Mouse (Mus musculus): Measurements from ENCODE around the gene E2f2. TPM values are rescaled to one million over a fixed set of nuclear protein-coding genes. Genes with fewer than 3 reads are reported as not detected.

E2f2 gene
- total RNA-seq, 2 experiments from 2014 or later = 10.2 to 17.0 TPM

DNA sequence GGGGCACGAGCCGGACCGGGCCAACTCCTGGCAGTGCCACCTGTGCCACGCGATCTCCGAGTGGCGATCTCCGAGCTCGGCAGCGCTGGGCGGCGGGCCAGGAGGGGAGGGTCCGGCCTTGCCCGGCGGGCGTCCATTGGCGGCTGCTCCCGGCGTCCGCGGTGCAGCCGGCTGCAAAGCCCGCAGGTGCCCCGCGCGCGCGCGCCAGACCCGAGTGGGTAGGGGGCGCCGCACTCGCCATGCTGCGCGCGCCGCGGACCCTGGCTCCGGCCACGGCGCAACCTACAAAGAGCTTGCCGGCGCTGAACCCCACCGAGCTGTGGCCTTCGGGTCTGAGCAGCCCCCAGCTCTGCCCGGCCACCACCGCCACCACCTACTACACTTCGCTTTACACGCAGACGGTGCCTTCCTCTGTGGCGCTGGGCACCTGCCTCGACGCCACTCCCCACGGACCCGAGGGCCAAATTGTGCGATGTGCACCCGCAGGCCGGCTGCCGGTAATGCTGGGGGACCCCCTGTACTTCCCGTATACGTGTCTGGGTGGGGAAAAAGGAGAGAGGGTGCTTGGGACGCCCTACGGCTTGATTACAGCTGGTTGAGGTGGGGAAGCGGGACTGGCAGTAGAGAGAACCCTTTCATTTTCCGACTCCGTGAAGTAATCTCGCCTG lies 482 bp downstream of the E2f2 start:
- ATAC-seq (replicated peaks; ENCODE audit: low FRiP score, low TSS enrichment, poor library complexity, severe bottlenecking) = 0 out of 2 replicates have a peak, but pooled peaks have one; percentile 32

DNA sequence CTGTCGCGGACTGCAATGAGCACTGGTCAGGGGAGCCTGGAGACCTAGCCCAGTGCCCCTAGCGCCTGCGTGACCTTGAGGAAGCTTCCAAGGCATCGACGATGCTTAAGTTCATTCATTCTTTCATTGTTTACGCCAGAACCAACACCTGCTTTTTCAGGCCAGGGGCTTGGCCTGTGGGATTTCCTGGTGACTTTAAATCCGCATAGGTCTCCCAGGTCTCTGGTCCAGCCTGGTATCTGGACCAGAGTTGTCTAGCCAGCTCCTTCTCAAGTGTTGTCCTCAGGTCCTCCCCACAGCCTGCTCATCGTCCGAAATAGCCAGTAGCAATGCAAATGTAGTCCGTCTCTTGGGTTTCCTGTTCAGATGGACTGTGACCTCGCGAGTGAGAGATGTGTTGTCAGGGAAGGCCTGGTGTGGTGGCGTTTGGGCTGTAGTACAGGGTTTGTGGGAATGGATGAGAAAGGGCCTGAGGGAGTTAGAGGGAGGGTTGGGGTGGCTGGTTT lies 1.1 kb downstream of the E2f2 start:
- no peak for ATAC-seq (replicated peaks; ENCODE audit: low FRiP score, low TSS enrichment, poor library complexity, severe bottlenecking)

DNA sequence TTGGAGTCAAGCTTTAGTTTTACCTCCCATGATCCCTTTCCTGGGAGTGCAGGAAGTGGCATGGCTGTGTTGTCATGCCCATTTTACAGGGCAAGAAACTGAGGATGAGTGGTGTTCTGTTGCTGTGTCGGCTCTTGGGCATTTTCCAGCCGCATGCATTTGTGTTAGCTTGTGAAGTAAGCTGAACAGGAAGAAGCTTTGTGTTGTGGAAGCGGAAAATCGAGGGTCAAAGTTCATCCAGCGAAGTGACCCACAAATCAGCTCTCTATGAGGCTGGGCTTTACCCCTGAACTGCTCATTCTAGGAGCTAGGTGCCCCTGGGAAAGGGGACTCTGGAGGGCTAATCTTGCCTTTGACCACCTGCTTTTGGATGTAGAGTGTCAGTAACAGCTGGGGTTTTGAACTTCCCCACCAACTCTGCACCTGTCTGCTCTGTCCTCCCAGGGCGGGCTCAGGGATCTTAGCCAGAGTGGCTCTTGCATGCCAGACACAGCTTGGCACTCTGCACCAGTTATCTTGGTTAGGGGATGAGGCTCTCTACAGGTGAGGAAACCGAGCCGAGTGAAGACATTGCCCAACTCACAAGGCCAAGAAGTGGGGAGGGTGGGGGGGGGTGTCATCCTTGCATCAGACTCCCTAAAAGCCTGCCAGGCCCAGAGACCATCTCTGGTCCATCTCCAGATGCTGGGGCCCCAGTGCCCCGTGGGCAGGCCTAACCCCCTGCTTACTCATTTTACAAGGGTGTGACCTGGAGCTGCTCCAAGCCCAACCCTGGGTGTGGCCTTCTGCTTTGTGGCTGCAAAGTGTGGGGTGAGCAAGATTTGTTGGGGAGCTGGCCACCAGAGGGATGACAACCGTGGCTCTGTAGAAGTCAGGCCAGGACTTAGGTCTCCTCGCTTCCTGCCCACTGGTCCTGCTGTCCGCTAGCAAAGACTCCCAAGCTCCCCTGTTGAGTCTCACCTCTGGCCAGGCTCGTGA lies 2.3 kb downstream of the E2f2 start:
- peak; percentile 56 for ATAC-seq (replicated peaks; ENCODE audit: low FRiP score, low TSS enrichment, poor library complexity, severe bottlenecking)

- no peak for ATAC-seq (replicated peaks; ENCODE audit: low FRiP score, low TSS enrichment, poor library complexity, severe bottlenecking)
These were observed 3.9 kb downstream of the E2f2 start for GRCm38 (mm10) chr4:136176022-136176552.

DNA sequence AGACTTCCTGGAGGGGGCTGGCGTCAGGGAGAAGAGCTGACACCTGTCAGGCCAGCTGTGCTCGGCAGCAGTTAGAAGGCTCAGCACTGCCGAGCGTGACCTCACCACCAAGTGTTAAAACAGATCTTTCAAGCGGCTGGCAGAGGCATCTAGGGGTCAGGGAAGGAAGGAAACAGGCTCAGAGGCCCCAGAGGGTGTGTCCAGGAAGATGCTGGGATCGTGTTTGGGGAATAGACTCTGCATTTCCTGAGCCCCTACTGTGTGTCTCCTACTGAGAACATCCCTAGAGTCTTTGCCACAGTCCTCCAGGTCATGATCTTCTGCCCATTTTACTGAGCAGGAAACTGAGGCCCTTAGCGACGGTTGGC lies 5.0 kb downstream of the E2f2 start:
- no peak for ATAC-seq (replicated peaks; ENCODE audit: low FRiP score, low TSS enrichment, poor library complexity, severe bottlenecking)

GRCm38 (mm10) chr4:136177612-136178474 lies 5.6 kb downstream of the E2f2 start:
- ATAC-seq (replicated peaks; ENCODE audit: low FRiP score, low TSS enrichment, poor library complexity, severe bottlenecking) = peak; percentile 65

- ATAC-seq (replicated peaks; ENCODE audit: low FRiP score, low TSS enrichment, poor library complexity, severe bottlenecking) = no peak
These were observed 6.3 kb downstream of the E2f2 start for GRCm38 (mm10) chr4:136178475-136178921.

DNA sequence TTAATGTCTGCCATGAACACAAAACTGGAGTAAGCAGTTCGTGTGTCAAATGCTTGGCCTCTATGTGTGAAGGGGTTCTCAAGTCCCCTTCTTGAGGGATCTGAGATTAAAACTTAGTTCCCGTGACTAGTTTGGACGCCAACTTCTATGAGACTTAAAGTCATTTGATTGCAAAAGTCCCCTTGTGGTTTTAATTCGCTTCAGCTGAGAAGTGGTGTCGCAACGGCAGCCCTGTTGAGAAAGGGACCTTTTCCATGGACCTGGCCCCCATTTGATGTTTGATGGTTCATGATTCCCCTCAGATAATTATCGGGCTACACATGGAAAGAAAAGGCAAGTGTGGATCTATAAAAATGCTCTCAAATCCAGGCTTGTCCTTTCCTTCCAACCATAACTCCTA lies 7.3 kb downstream of the E2f2 start:
- no peak for ATAC-seq (replicated peaks; ENCODE audit: low FRiP score, low TSS enrichment, poor library complexity, severe bottlenecking)

DNA sequence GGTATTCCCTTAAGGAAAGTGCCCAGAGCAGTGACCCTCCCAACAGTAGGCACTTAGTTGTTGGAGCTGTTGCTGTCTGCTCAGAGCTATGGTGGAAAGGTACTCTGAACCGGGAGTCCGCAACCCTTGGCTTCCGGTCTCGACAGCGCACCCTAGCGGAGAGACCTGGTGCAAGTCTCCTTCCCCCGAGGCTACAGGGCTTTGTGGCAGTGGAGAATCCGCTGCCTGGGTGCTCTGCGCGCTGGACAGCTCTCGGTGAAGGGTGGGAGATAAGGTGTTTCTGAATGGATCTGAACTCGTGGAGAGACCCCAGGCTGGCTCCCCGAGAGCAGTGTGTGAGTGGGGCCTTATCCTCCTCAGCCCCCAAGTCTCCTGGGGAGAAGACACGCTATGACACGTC lies 7.8 kb downstream of the E2f2 start:
- peak; percentile 72 for ATAC-seq (replicated peaks; ENCODE audit: low FRiP score, low TSS enrichment, poor library complexity, severe bottlenecking)

- peak; percentile 3; the same call in 1 of the 2 replicates for ATAC-seq (replicated peaks; ENCODE audit: low FRiP score, low TSS enrichment, poor library complexity, severe bottlenecking)
These were observed 8.5 kb downstream of the E2f2 start for GRCm38 (mm10) chr4:136180408-136181330.

DNA sequence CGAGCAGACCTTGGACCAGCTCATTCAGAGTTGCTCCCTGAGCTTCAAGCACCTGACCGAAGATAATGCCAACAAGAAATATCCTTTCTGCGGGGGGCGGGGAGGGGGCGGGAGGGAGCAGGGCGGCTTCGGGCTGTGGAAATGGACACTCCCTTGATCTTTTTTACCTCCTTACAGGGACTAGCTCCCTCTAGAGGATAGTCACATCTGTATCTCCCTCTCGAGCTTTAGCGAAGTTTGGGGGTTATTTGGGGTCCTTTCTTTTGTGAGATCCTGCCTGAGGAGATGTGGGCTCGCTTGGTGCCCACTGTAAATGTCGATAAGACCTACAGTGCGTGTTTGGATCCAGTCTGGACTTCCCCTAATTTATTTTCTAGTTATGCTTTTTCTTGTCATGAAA lies 9.2 kb downstream of the E2f2 start:
- ATAC-seq (replicated peaks; ENCODE audit: low FRiP score, low TSS enrichment, poor library complexity, severe bottlenecking) = no peak

DNA sequence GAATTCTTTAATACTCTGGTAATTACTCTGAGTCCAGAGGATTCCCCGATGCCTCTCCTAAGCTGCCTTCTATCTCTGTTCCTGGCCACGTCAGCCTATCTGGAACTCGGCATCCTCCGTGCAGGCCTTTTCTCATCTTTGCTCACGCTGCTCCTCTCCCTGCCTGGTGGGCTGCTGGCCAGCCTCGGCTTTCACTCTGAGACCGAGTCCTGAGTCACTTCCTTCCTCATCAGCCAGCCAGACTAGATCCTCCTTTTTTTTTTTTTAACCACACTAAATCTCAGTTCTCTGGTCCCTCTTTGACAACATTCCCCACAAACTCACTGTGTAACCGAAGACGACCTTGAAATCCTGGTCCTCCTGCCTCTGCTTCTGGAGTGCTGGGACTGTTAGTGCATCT lies 13.2 kb downstream of the E2f2 start:
- no peak for ATAC-seq (replicated peaks; ENCODE audit: low FRiP score, low TSS enrichment, poor library complexity, severe bottlenecking)

- ATAC-seq (replicated peaks; ENCODE audit: low FRiP score, low TSS enrichment, poor library complexity, severe bottlenecking) = no peak
These were observed 14.1 kb downstream of the E2f2 start for GRCm38 (mm10) chr4:136186315-136186714.

GRCm38 (mm10) chr4:136186739-136187472 lies 14.7 kb downstream of the E2f2 start:
- ATAC-seq (replicated peaks; ENCODE audit: low FRiP score, low TSS enrichment, poor library complexity, severe bottlenecking) = no peak

GRCm38 (mm10) chr4:136188973-136189737 lies 17.0 kb downstream of the E2f2 start:
- no peak for ATAC-seq (replicated peaks; ENCODE audit: low FRiP score, low TSS enrichment, poor library complexity, severe bottlenecking)

DNA sequence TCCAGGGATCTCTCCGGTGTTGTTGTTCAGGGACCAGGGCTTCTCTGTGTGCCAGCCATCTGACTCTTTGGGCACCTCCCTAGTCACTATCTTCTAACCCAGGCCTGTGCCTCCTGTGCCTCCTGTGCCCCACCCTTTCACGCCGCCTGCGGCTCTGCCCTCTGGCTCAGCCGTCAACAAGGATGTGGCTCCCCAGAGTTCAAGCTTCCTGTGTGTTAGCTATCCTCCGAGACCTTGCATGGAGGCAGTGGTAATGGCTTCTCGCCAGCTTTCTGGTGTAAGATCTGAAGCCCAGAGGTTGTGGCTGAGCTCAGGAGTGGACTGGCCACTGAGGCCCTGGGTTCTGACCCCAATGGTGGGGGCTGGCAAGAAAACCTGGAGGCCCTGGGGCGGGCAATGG lies 17.7 kb downstream of the E2f2 start:
- peak; percentile 98 for ATAC-seq (replicated peaks; ENCODE audit: low FRiP score, low TSS enrichment, poor library complexity, severe bottlenecking)

DNA sequence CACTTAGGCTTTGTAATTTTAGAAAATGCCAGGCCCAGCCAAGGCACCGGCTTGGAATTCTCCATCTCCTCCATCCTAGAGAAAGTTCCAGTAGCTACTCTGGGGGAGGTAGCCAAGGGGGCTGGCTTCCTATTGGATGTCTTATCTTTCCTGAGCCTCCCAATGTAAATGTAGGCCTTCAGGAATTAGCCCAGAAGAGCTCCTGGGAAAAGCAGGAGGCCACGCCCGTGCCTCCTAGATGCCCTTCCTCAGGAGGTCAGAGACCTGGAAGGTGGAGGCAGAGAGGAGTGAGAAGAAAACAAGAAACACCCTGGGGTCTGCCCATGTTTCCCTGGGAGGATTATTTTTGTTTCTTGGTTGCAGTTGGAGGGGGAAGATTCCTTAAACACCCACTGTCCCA lies 21.4 kb downstream of the E2f2 start:
- no peak for ATAC-seq (replicated peaks; ENCODE audit: low FRiP score, low TSS enrichment, poor library complexity, severe bottlenecking)
